Comparison of ENCODE assay signal across 9 mouse cellular contexts in the genomic region with DNA sequence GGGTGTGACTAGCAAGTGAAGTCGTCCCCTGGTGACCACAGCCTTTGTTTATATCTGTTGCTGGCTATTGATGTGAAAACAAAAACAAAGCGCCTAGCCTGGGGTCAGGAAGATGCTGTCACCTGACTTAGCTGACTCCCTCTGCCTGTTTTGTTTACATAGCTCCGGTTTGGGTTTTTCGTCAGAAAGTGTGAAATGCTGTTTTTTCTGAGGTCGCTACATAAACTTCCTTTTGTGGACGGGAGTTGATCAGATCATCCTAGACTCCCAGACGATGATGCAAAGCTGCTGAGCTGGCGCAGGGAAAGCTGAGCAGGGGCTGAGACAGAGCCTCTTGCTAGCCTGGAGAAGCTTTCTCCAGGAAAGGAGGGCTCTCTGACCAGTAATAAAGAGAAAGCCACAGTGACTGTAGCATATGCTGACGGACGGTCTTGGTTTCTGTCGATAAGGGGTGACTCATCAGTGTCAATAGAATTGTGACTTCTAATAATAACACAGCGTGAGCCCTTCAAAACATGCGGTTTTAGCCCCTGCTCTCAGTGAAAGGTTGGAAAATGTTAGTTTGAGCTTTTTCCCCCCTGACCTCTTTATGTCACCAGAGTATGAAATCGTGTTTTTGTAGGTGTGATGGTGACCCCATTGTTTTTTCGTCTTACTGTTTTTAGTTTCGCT. TPM values are rescaled to one million over a fixed set of nuclear protein-coding genes. Genes with fewer than 3 reads are reported as not detected.
A peak's percentile ranks its signal among the peaks of the same experiment; 100 is the strongest.
DNase-seq lines count a peak whose midpoint lies in the region; ATAC-seq and TF ChIP-seq lines count a peak whose summit lies in the region.
"Had no signal": no experiment of that assay in that cellular context is flagged by ENCODE, and none has a peak within 500 bp of the region (broad histone marks: within the 10 kb centered on the region; RNA-seq: fewer than 3 reads in every experiment).

No protein-coding gene starts in this region.

- DNase-seq in cerebellum, adult 8-10 months, result peak; percentile 32
- no peak for DNase-seq in cerebellum, adult 11-12 months
- no peak for DNase-seq in embryonic facial prominence, embryonic 10.5 days (ENCODE audit: low spot score)
- DNase-seq in heart, postnatal 14 days, result peak; percentile 32 to 40
- no peak for DNase-seq in limb, embryonic 11.5 days (ENCODE audit: low spot score)
- DNase-seq in midbrain, embryonic 11.5 days (ENCODE audit: low spot score, missing footprints), result peak; percentile 94

- no peaks in the 10 kb centered on the region for H3K4me1 ChIP-seq in ES-Bruce4 (ENCODE audit: control insufficient read depth, insufficient read depth, low read length)
- peaks cover 72% of the 10 kb centered on the region for H3K4me1 ChIP-seq in embryonic facial prominence, embryonic 10.5 days
- H3K4me1 ChIP-seq in limb, embryonic 11.5 days (ENCODE audit: control insufficient read depth, insufficient read depth, low read length), result peaks cover 29% of the 10 kb centered on the region
- peaks cover 38% of the 10 kb centered on the region for H3K4me1 ChIP-seq in midbrain, embryonic 11.5 days (ENCODE audit: control insufficient read depth, insufficient read depth, low read length)

- ATAC-seq in limb, embryonic 11.5 days (ENCODE audit: insufficient number of reproducible peaks, low FRiP score, low TSS enrichment, low read depth), result no peak
- ATAC-seq in midbrain, embryonic 11.5 days (ENCODE audit: low FRiP score), result peak; percentile 27; the same call in 1 of the 2 replicates
- no peak for ATAC-seq in erythroid progenitor cell, adult 5-6 weeks (replicated peaks; ENCODE audit: low FRiP score, poor library complexity, severe bottlenecking)

- TF ChIP-seq CTCF in ES-Bruce4 (IDR thresholded peaks at IDR 0.05; ENCODE audit: low read depth, low read length), result no peak

- intact Hi-C loops in heart, postnatal 14 days (cut with DNase I), result loop anchor here (5.0 kb wide), 1 partner anchor 47 kb away; no protein-coding TSS in a partner anchor

- H3K9ac ChIP-seq in ES-Bruce4 (ENCODE audit: low read depth, poor library complexity, severe bottlenecking), result no peak overlapping the region
- H3K9ac ChIP-seq in limb, embryonic 11.5 days (ENCODE audit: low read length), result peak overlapping the region; percentile 27
- H3K9ac ChIP-seq in midbrain, embryonic 11.5 days (ENCODE audit: low read length), result peak overlapping the region; percentile 29

- H3K4me2 ChIP-seq in limb, embryonic 11.5 days (ENCODE audit: low read depth, severe bottlenecking), result peak overlapping the region; percentile 20; the same call in 1 of the 2 replicates
- peak overlapping the region; percentile 36 for H3K4me2 ChIP-seq in midbrain, embryonic 11.5 days

- 5% methylated on average over 16 of the region's 16 CpGs for WGBS in embryonic facial prominence, embryonic 10.5 days
- 25% methylated on average over 16 of the region's 16 CpGs for WGBS in limb, embryonic 11.5 days
- 3% methylated on average over 16 of the region's 16 CpGs for WGBS in midbrain, embryonic 11.5 days

- H3K27ac ChIP-seq in ES-Bruce4 (ENCODE audit: insufficient read depth, low read length), result 0 out of 2 replicates have a peak overlapping the region, but pooled peaks have one; percentile 14
- H3K27ac ChIP-seq in embryonic facial prominence, embryonic 10.5 days (replicated peaks), result peak overlapping the region; percentile 84
- H3K27ac ChIP-seq in limb, embryonic 11.5 days (replicated peaks; ENCODE audit: low read depth, low read length), result peak overlapping the region; percentile 70; the same call in 1 of the 2 replicates
- peak overlapping the region; percentile 62 for H3K27ac ChIP-seq in midbrain, embryonic 11.5 days (ENCODE audit: low read depth, low read length)

- H3K9me3 ChIP-seq in ES-Bruce4 (replicated peaks; ENCODE audit: control insufficient read depth, insufficient read depth, low read length, poor library complexity, severe bottlenecking), result no peaks in the 10 kb centered on the region
- no peaks in the 10 kb centered on the region for H3K9me3 ChIP-seq in embryonic facial prominence, embryonic 10.5 days
- H3K9me3 ChIP-seq in limb, embryonic 11.5 days (ENCODE audit: control insufficient read depth, low read length), result no peaks in the 10 kb centered on the region
- no peaks in the 10 kb centered on the region for H3K9me3 ChIP-seq in midbrain, embryonic 11.5 days (ENCODE audit: control insufficient read depth, low read length)
- H3K9me3 ChIP-seq: G1E had no signal

- no peak for TF ChIP-seq EP300 in ES-Bruce4 (IDR thresholded peaks at IDR 0.05; ENCODE audit: insufficient read depth, low read depth, low read length)

- H3K27me3 ChIP-seq in ES-Bruce4 (ENCODE audit: control insufficient read depth, insufficient read depth, low read length, poor library complexity, severe bottlenecking), result no peaks in the 10 kb centered on the region
- no peaks in the 10 kb centered on the region for H3K27me3 ChIP-seq in embryonic facial prominence, embryonic 10.5 days (replicated peaks; ENCODE audit: low read depth, poor library complexity, severe bottlenecking)
- H3K27me3 ChIP-seq in limb, embryonic 11.5 days (ENCODE audit: control insufficient read depth, insufficient read depth, low read length), result no peaks in the 10 kb centered on the region
- H3K27me3 ChIP-seq in midbrain, embryonic 11.5 days (ENCODE audit: control insufficient read depth, insufficient read depth, low read length), result no peaks in the 10 kb centered on the region

- no peak overlapping the region for H3K4me3 ChIP-seq in ES-Bruce4 (ENCODE audit: low read depth, low read length)
- peak overlapping the region; percentile 37 for H3K4me3 ChIP-seq in embryonic facial prominence, embryonic 10.5 days
- H3K4me3 ChIP-seq in limb, embryonic 11.5 days (ENCODE audit: low read depth, low read length), result no peak overlapping the region
- H3K4me3 ChIP-seq in midbrain, embryonic 11.5 days (ENCODE audit: low read depth, low read length), result 0 out of 2 replicates have a peak overlapping the region, but pooled peaks have one; percentile 5

- TF ChIP-seq POLR2A in ES-Bruce4 (IDR thresholded peaks at IDR 0.05; ENCODE audit: insufficient read depth, low read length), result no peak

- no peaks in the 10 kb centered on the region for H3K36me3 ChIP-seq in ES-Bruce4 (ENCODE audit: control insufficient read depth, insufficient read depth, low read length, poor library complexity, severe bottlenecking)
- H3K36me3 ChIP-seq in embryonic facial prominence, embryonic 10.5 days (replicated peaks), result peaks cover 6% of the 10 kb centered on the region
- H3K36me3 ChIP-seq in limb, embryonic 11.5 days (ENCODE audit: control insufficient read depth, insufficient read depth, low read length), result no peaks in the 10 kb centered on the region
- no peaks in the 10 kb centered on the region for H3K36me3 ChIP-seq in midbrain, embryonic 11.5 days (ENCODE audit: control insufficient read depth, insufficient read depth, low read length)
- H3K36me3 ChIP-seq: G1E had no signal

RNA-seq across cellular contexts. Expression of a gene that starts 11.9 kb away (rescaled TPM):
- polyA plus RNA-seq in ES-Bruce4 (2011; ENCODE audit: insufficient read depth, insufficient read length, low read depth, missing spikeins), result 14.2 and 18.7 TPM in 2 replicates
- polyA plus RNA-seq in embryonic facial prominence, embryonic 10.5 days (2016; fragmentation: Nextera tagmentation; extraction: Ambion mirVana), result 12.2 and 12.4 TPM in 2 replicates
- total RNA-seq in heart, postnatal 14 days (2021), result 10 to 100 TPM; 11.2 TPM
- polyA plus RNA-seq in limb, embryonic 11.5 days (2014; fragmentation: Nextera tagmentation; extraction: Ambion mirVana), result 16.4 and 17.9 TPM in 2 replicates
- 11.2 and 13.2 TPM in 2 replicates for polyA plus RNA-seq in midbrain, embryonic 11.5 days (2014; fragmentation: Nextera tagmentation; extraction: Ambion mirVana)
- total RNA-seq in erythroid progenitor cell, adult 5-6 weeks (2015; ENCODE audit: low replicate concordance), result 14.4 and 14.7 TPM in 2 replicates
- 2.1 and 12.8 TPM in 2 replicates for total RNA-seq in erythroid progenitor cell, adult 5-6 weeks (2017; ENCODE audit: low replicate concordance)
- polyA plus RNA-seq: G1E had no signal

Comparison
In these comparisons a context has a peak if more than half of its experiments do, and no peak if none do; other contexts are left out.
1. DNase-seq: peak in cerebellum, adult 8-10 months (single experiment), heart, postnatal 14 days (2 of 2) and midbrain, embryonic 11.5 days (single experiment); none in cerebellum, adult 11-12 months (single experiment), embryonic facial prominence, embryonic 10.5 days (single experiment) and limb, embryonic 11.5 days (single experiment).
2. H3K27ac ChIP-seq: peak in every context shown above with its lines; median percentile 84 in embryonic facial prominence, embryonic 10.5 days; 70 in limb, embryonic 11.5 days; 62 in midbrain, embryonic 11.5 days; 14 in ES-Bruce4.
3. H3K4me3 ChIP-seq: peak in embryonic facial prominence, embryonic 10.5 days (single experiment) and midbrain, embryonic 11.5 days (single experiment); none in ES-Bruce4 (single experiment) and limb, embryonic 11.5 days (single experiment).